Mouse (Mus musculus) lung, embryonic 16.5 days (tissue): Measurements from ENCODE around the gene Cyb5r1. TPM values are rescaled to one million over a fixed set of nuclear protein-coding genes. Genes with fewer than 3 reads are reported as not detected.

ENCODE experiments used
- ATAC-seq: fragments of 200-750 bp; cut with Nextera tagmentation; 2 replicates; pipeline ENCODE4 v1.8.0; 2017; ENCODE audit warnings: low read depth, mild to moderate bottlenecking, moderate library complexity
- H3K27ac ChIP-seq: fragments of 300-500 bp; sonication (generic); 2 replicates; pipeline ENCODE4 v1.5.1; 2014; ENCODE audit warnings: mild to moderate bottlenecking, control low read depth, low read length
- H3K27me3 ChIP-seq: fragments of 300-500 bp; sonication (generic); 2 replicates; pipeline ENCODE4 v1.6.1; 2014; ENCODE audit warnings: low read depth, low read length, mixed read lengths; ENCODE audit not compliant: control insufficient read depth, insufficient read depth
- H3K36me3 ChIP-seq: fragments of 300-500 bp; sonication (generic); 2 replicates; pipeline ENCODE4 v1.6.1; 2014; ENCODE audit warnings: low read length; ENCODE audit not compliant: control insufficient read depth, insufficient read depth
- H3K4me1 ChIP-seq: fragments of 300-500 bp; sonication (generic); replicated peaks from 2 replicates; pipeline ENCODE4 v1.6.1; 2014; ENCODE audit warnings: low read length, mixed read lengths; ENCODE audit not compliant: control insufficient read depth, insufficient read depth
- H3K4me2 ChIP-seq: fragments of 300-500 bp; sonication (generic); 2 replicates; pipeline ENCODE4 v1.6.1; 2014; ENCODE audit warnings: low read depth, low read length, control low read depth
- H3K4me3 ChIP-seq: fragments of 300-500 bp; sonication (generic); 2 replicates; pipeline ENCODE4 v1.5.1; 2014; ENCODE audit warnings: mild to moderate bottlenecking, low read length, control low read depth
- H3K9ac ChIP-seq: fragments of 300-500 bp; sonication (generic); 2 replicates; pipeline ENCODE4 v1.6.1; 2014; ENCODE audit warnings: low read length, control low read depth
- H3K9me3 ChIP-seq: fragments of 300-500 bp; sonication (generic); 2 replicates; pipeline ENCODE4 v1.6.1; 2016; ENCODE audit warnings: low read length; ENCODE audit not compliant: control insufficient read depth
- WGBS: fragments of 180-500 bp; shearing (Covaris S2); extraction: QIAGEN DNeasy Blood & Tissue Kit; methylation state at CpG from one replicate; pipeline ENCODE4 v1.1.7; 2014; 5-methylcytosine and 5-hydroxymethylcytosine counted together
- polyA plus RNA-seq: library from polyadenylated mRNA; unstranded; fragments of >200 nt; fragmentation: Nextera tagmentation; extraction: Ambion mirVana; gene quantifications from 2 replicates; pipeline ENCODE4 v1.2.1, GENCODE M21; 2015

Cyb5r1 gene
- polyA plus RNA-seq, 1 experiment from 2014 or later = 42.5 TPM

DNA sequence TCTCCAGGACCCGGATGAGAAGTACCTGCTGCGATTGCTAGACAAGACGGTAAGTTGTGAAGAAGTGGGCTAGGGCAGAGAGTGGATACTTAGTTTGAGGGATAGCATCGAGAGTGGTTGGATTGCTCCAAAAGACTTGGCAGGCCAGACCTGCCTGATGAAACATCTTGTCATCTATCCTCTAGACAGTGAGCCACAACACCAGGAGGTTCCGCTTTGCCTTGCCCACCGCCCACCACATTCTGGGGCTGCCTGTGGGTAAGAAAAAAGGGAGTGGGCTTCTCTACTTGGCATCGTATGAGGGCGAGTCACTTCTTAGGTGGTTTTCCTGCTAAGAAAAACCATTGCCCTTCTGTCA is 1.0 kb downstream of the Cyb5r1 start:
- peaks cover 10% of the 10 kb centered on the region for H3K4me1 ChIP-seq
- H3K4me2 ChIP-seq = peak overlapping the region; percentile 93
- 20% methylated on average over 8 of the region's 8 CpGs for WGBS
- ATAC-seq = peak; percentile 19
- peak overlapping the region; percentile 85 for H3K27ac ChIP-seq
- H3K9me3 ChIP-seq = no peaks in the 10 kb centered on the region
- no peaks in the 10 kb centered on the region for H3K27me3 ChIP-seq
- H3K4me3 ChIP-seq = peak overlapping the region; percentile 92
- peak overlapping the region; percentile 89 for H3K9ac ChIP-seq
- peaks cover 22% of the 10 kb centered on the region for H3K36me3 ChIP-seq

GRCm38 (mm10) chr1:134408080-134408479 is 2.7 kb downstream of the Cyb5r1 start:
- no peak overlapping the region for H3K27ac ChIP-seq
- H3K4me2 ChIP-seq = no peak overlapping the region
- WGBS = 76% methylated on average over 8 of the region's 8 CpGs
- H3K4me3 ChIP-seq = no peak overlapping the region
- no peak for ATAC-seq
- peaks cover 10% of the 10 kb centered on the region for H3K4me1 ChIP-seq
- H3K9ac ChIP-seq = no peak overlapping the region
- no peaks in the 10 kb centered on the region for H3K9me3 ChIP-seq
- no peaks in the 10 kb centered on the region for H3K27me3 ChIP-seq
- peaks cover 22% of the 10 kb centered on the region for H3K36me3 ChIP-seq

- Histone ChIP-seq H3K4me3 (no peak overlapping the region), H3K4me2 (no peak overlapping the region), H3K4me1 (peaks cover 20% of the 10 kb centered on the region), H3K36me3 (peaks cover 22% of the 10 kb centered on the region), H3K27me3 (no peaks in the 10 kb centered on the region), H3K9me3 (no peaks in the 10 kb centered on the region), H3K27ac (no peak overlapping the region), H3K9ac (no peak overlapping the region)
- ATAC-seq = no peak
- WGBS = 85% methylated on average over 9 of the region's 9 CpGs
Measured at GRCm38 (mm10) chr1:134411706-134412629, 6.6 kb downstream of the Cyb5r1 start.

DNA sequence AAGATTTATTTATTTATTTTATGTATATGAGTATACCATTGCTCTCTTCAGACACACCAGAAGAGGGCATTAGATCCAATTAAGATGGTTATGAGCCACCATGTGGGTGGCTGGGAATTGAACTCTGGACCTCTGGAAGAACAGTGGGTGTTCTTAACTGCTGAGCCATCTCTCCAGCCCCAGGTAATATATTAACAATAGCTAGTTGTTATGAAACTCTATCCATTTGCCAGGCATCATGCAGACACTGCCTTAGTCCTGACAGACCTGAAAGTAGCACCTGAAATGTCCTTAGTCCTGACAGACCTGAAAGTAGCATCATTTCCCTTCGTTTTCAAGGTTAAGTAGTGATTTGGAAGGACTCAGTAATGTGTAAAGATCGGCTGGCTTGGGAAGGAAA is 8.7 kb downstream of the Cyb5r1 start:
- WGBS = 48% methylated on average over 2 of the region's 2 CpGs
- Histone ChIP-seq H3K27ac (peak overlapping the region; percentile 97), H3K4me3 (no peak overlapping the region), H3K4me1 (peaks cover 25% of the 10 kb centered on the region), H3K27me3 (no peaks in the 10 kb centered on the region), H3K4me2 (peak overlapping the region; percentile 74), H3K9me3 (no peaks in the 10 kb centered on the region), H3K36me3 (peaks cover 9% of the 10 kb centered on the region), H3K9ac (peak overlapping the region; percentile 53)
- ATAC-seq = no peak

DNA sequence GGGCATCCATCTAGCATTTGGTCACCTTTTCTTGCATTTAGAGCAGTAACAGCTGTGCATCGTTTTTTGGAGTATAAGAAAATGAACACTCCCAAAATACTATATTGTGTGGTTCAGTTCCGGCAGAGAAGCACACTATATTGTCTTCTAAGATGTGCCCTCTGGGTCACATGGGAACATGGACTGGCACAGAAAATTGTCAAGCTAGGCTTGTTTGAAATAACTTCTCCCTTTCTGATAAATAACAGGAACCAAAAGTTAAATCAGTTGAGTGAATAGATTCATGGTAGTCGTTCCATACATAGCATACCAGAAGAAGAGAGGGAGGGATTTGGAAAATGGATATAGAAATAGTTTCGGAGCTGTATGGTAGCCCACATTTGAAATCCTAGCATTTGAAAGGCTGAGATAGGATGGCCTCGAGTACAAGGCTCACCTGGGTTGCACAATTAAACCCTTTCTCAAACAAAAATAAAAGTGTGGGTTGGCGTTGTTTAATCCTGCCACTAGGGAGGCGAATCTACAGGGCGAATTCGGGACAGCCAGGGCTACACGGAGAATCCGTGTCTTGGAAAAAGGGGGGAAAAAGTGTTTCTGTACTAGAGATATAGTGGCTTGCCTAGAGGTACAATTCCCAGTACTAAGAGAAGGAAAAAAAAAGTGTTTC is 9.3 kb downstream of the Cyb5r1 start:
- Histone ChIP-seq H3K9ac (peak overlapping the region; percentile 53), H3K4me1 (peaks cover 31% of the 10 kb centered on the region), H3K9me3 (no peaks in the 10 kb centered on the region), H3K27me3 (no peaks in the 10 kb centered on the region), H3K4me3 (peak overlapping the region; percentile 84), H3K4me2 (peak overlapping the region; percentile 74), H3K36me3 (peaks cover 8% of the 10 kb centered on the region), H3K27ac (peak overlapping the region; percentile 97)
- ATAC-seq = peak; percentile 21
- 13% methylated on average over 11 of the region's 11 CpGs for WGBS

DNA sequence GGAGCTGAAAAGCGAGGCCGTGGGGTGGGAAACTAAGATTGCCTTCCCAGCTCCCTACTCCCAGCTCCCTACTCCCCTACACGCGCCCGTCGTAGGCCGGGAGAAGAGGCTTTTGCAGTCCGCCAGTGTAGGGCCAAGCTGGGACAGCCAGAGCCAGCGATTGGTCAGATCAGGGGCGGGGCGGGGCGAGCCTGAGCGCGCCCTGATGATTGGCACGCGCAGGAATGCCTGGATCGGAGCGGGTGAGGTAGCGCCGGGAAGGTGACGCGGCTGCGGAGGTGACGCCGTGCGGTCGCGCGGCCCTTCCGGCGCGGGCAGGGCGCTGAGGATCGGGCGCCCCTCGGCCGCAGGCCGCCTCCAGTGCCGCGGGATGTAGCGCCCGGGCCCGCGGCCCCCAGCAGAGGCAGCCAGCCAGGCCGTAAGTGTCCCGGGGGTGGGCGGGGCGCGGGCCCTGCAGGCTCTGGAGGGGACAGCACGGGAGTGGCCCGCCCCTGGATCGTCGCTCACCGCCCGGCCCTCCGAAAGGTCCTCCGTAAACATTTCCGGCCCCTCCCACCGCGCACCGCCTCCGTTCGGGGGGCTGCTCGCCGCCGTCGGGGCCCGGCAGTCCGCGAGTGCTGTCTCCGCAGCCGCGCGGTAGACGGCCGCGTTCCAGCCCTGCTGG is 9.9 kb downstream of the Cyb5r1 start, which contains the start of gene Adipor1:
Adipor1 (plus strand) TSS at position 211 of the 664 bp plus-strand sequence.
- Histone ChIP-seq H3K9ac (peak within 1 kb of the TSS; percentile 87), H3K27ac (peak within 1 kb of the TSS; percentile 97), H3K4me1 (peaks cover 36% of the 10 kb centered on the region), H3K27me3 (no peaks in the 10 kb centered on the region), H3K4me2 (peak within 1 kb of the TSS; percentile 74), H3K36me3 (peaks cover 6% of the 10 kb centered on the region), H3K4me3 (peak within 1 kb of the TSS; percentile 84), H3K9me3 (no peaks in the 10 kb centered on the region)
- 0% methylated on average over 73 of the region's 77 CpGs for WGBS
- ATAC-seq = peak; percentile 99

DNA sequence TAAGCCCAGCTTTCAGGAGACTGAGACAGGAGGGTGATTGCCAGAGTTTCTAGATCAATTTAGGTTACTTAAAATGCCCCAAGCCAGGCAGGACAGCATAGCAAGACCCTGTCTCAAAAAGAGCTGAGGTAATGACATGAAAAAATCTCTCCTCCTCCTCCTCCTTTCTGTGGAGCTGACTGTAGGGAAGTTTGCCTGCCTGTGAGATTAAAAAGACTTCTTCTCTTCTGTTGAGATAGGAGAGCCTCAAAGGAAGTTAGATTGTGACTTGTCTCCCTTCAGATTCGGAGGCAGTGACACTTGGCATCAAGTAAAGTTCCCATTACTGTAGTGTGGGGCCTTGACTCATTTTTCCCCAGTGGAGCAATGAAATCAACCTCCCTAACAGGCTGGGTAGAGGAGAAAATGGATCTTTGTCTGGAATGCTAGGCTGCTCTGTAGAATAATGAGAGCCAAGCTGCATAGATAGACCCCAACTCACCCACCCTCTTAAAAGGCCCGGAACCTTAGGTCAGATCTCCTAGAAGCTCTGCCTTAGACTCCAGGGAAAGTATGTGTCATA is 13.1 kb downstream of the Cyb5r1 start:
- Histone ChIP-seq H3K4me3 (no peak overlapping the region), H3K4me1 (peaks cover 39% of the 10 kb centered on the region), H3K4me2 (no peak overlapping the region), H3K9ac (no peak overlapping the region), H3K9me3 (no peaks in the 10 kb centered on the region), H3K27ac (no peak overlapping the region; the same call in 1 of the 2 replicates), H3K27me3 (no peaks in the 10 kb centered on the region), H3K36me3 (peaks cover 4% of the 10 kb centered on the region)
- no peak for ATAC-seq
- 67% methylated on average over 2 of the region's 2 CpGs for WGBS

- Histone ChIP-seq H3K27me3 (no peaks in the 10 kb centered on the region), H3K9me3 (no peaks in the 10 kb centered on the region), H3K4me3 (no peak overlapping the region), H3K27ac (no peak overlapping the region), H3K36me3 (peaks cover 4% of the 10 kb centered on the region), H3K9ac (no peak overlapping the region), H3K4me2 (no peak overlapping the region), H3K4me1 (peaks cover 37% of the 10 kb centered on the region)
- 36% methylated on average over 1 of the region's 1 CpGs for WGBS
- ATAC-seq = no peak
Measured at GRCm38 (mm10) chr1:134419176-134419575, 13.8 kb downstream of the Cyb5r1 start.
